Comparison of ENCODE assay signal across 8 mouse cellular contexts in genomic region chr2:33559334-33559733, GRCm38 (mm10).
DNase-seq lines count a peak whose midpoint lies in the region; ATAC-seq lines count a peak whose summit lies in the region.
"Had no signal": no experiment of that assay in that cellular context is flagged by ENCODE, and none has a peak within 500 bp of the region (broad histone marks: within the 10 kb centered on the region; RNA-seq: fewer than 3 reads in every experiment).

No protein-coding gene starts in this region.

- no peak overlapping the region for H3K4me3 ChIP-seq in kidney, embryonic 14.5 days (ENCODE audit: low read length)
- no peak overlapping the region for H3K4me3 ChIP-seq in limb, embryonic 12.5 days (replicated peaks)

- H3K27me3 ChIP-seq in kidney, embryonic 14.5 days (ENCODE audit: control insufficient read depth, insufficient read depth, low read length) = peaks cover 3% of the 10 kb centered on the region
- H3K27me3 ChIP-seq in limb, embryonic 12.5 days = peaks cover 17% of the 10 kb centered on the region

- H3K36me3 ChIP-seq in kidney, embryonic 14.5 days (ENCODE audit: control insufficient read depth, insufficient read depth, low read length) = no peaks in the 10 kb centered on the region
- H3K36me3 ChIP-seq in limb, embryonic 12.5 days = peaks cover 11% of the 10 kb centered on the region

- H3K4me1 ChIP-seq in kidney, embryonic 14.5 days (ENCODE audit: control insufficient read depth, insufficient read depth, low read length) = no peaks in the 10 kb centered on the region; the same call in 1 of the 2 replicates
- peaks cover 22% of the 10 kb centered on the region for H3K4me1 ChIP-seq in limb, embryonic 12.5 days (replicated peaks)

- H3K9ac ChIP-seq in kidney, embryonic 14.5 days (ENCODE audit: low read depth, low read length) = no peak overlapping the region
- H3K9ac ChIP-seq in limb, embryonic 12.5 days (replicated peaks) = no peak overlapping the region

- no peak overlapping the region for H3K27ac ChIP-seq in kidney, embryonic 14.5 days (ENCODE audit: low read depth, low read length)
- H3K27ac ChIP-seq in limb, embryonic 12.5 days = 0 out of 2 replicates have a peak overlapping the region, but pooled peaks have one; percentile 14
- H3K27ac ChIP-seq: macrophage had no signal

- no peak for DNase-seq in kidney, postnatal 36 days
- peak; percentile 74 to 78 for DNase-seq in right cerebral cortex, postnatal 10 days (ENCODE audit: low spot score in 2 of 2)
- DNase-seq in right cerebral cortex, adult 18-20 months = no peak
- no peak for DNase-seq in cerebellum, adult 9-10 months

- H3K4me2 ChIP-seq in kidney, embryonic 14.5 days (replicated peaks; ENCODE audit: low read depth, low read length) = no peak overlapping the region; the same call in 1 of the 2 replicates
- peak overlapping the region; percentile 23 for H3K4me2 ChIP-seq in limb, embryonic 12.5 days

- WGBS in kidney, embryonic 14.5 days = 32% methylated on average over 7 of the region's 7 CpGs
- WGBS in limb, embryonic 12.5 days = 30% methylated on average over 7 of the region's 7 CpGs

- no peaks in the 10 kb centered on the region for H3K9me3 ChIP-seq in kidney, embryonic 14.5 days (ENCODE audit: control insufficient read depth, low read length)
- no peaks in the 10 kb centered on the region for H3K9me3 ChIP-seq in limb, embryonic 12.5 days

- ATAC-seq in kidney, embryonic 14.5 days (ENCODE audit: low FRiP score, low TSS enrichment) = 0 out of 2 replicates have a peak, but pooled peaks have one; percentile 18
- peak; percentile 21; the same call in 1 of the 2 replicates for ATAC-seq in limb, embryonic 12.5 days (ENCODE audit: insufficient number of reproducible peaks, insufficient read depth, low FRiP score, low TSS enrichment, low read depth)
- ATAC-seq in erythroid progenitor cell, adult 5-6 weeks (replicated peaks; ENCODE audit: low FRiP score, poor library complexity, severe bottlenecking) = no peak

Comparison
In these comparisons a context has a peak if more than half of its experiments do, and no peak if none do; other contexts are left out.
1. DNase-seq: peak in right cerebral cortex, postnatal 10 days (2 of 2); none in kidney, postnatal 36 days (0 of 2), right cerebral cortex, adult 18-20 months (single experiment) and cerebellum, adult 9-10 months (single experiment).